Mouse (Mus musculus) CH12.LX (cell line): Measurements from ENCODE around the gene Atp2a3.

Experiments used
- CHD1 ChIP-seq: IDR thresholded peaks from 2 replicates; pipeline ENCODE4 v1.6.1; 2012; ENCODE audit warnings: low read depth, low read length, improper control_type of control experiment, inconsistent platforms
- CTCF ChIP-seq, 2 experiments: IDR thresholded peaks in 1 of 2; conservative IDR thresholded peaks in 1 of 2; 2 replicates each; pipeline ENCODE4 v1.5.1; 2011 to 2012; ENCODE audit warnings: low read depth in 2 of 2, low read length in 2 of 2, improper control_type of control experiment in 1 of 2, inconsistent platforms in 1 of 2, mild to moderate bottlenecking in 1 of 2, moderate library complexity in 1 of 2
- E2F4 ChIP-seq: IDR thresholded peaks from 2 replicates; pipeline ENCODE4 v1.6.1; 2011; ENCODE audit warnings: low read depth, low read length, improper control_type of control experiment; ENCODE audit not compliant: insufficient replicate concordance
- ETS1 ChIP-seq: conservative IDR thresholded peaks from 2 replicates; pipeline ENCODE4 v1.6.1; 2012; ENCODE audit warnings: low read depth, mild to moderate bottlenecking, inconsistent platforms, low read length, improper control_type of control experiment, moderate library complexity
- GABPA ChIP-seq: IDR thresholded peaks from 2 replicates; pipeline ENCODE4 v1.6.1; 2012; ENCODE audit warnings: low read depth, low read length, improper control_type of control experiment, inconsistent platforms; ENCODE audit not compliant: insufficient replicate concordance
- MAZ ChIP-seq: IDR thresholded peaks from 2 replicates; pipeline ENCODE4 v1.6.1; 2012; ENCODE audit warnings: low read depth, mild to moderate bottlenecking, inconsistent platforms, low read length, improper control_type of control experiment, moderate library complexity
- MYC ChIP-seq: IDR thresholded peaks from 2 replicates; pipeline ENCODE4 v1.6.1; 2011; ENCODE audit warnings: low read depth, mild to moderate bottlenecking, improper control_type of control experiment, low read length
- NELFE ChIP-seq: IDR thresholded peaks from 2 replicates; pipeline ENCODE4 v1.6.1; 2011; ENCODE audit warnings: low read depth, low read length, improper control_type of control experiment
- POLR2A ChIP-seq: IDR thresholded peaks from 2 replicates; pipeline ENCODE4 v1.6.1; 2011; ENCODE audit warnings: low read depth, mild to moderate bottlenecking, improper control_type of control experiment, low read length
- RCOR1 ChIP-seq: conservative IDR thresholded peaks from 2 replicates; pipeline ENCODE4 v1.6.1; 2012; ENCODE audit warnings: low read depth, mild to moderate bottlenecking, inconsistent platforms, low read length, improper control_type of control experiment

DNA sequence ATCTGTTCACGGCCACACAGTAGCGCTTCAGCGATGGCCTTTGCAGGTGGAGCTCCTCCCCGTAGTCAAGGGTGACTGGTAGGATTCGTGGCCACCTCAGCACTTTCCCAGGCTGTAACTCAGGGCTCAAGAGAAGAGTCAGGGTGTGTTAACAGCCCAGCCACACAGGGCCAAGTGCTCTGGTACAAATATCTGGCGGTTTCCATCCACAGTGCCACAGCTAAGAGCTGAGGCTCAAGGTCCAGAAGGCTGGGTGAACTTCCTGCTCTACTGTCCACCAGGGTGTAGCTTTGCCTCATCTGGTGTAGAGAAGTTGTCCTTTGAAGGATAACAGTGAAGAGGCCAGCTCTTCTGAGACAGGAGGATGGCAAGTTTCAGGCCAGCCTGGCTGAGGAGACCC, 8.3 kb upstream of the Atp2a3 start:
- TF ChIP-seq E2F4 (no peak), MAZ (no peak), POLR2A (no peak), CTCF (conservative IDR thresholded peaks at IDR 0.05 in 1 of 2, IDR thresholded peaks at IDR 0.05 in 1 of 2; ENCODE audit: low read depth in 2 of 2, low read length in 2 of 2) (peak in 1 of 2 experiments; percentile 22; a peak in 1 of 4 replicates), RCOR1 (no peak; the same call in 1 of the 2 replicates), ETS1 (no peak), CHD1 (no peak), GABPA (no peak), NELFE (no peak), MYC (no peak)
